Mouse (Mus musculus) hematopoietic stem cell, adult 5-6 weeks (primary cell): ENCODE measurements around the gene Usp54. TPM values are rescaled to one million over a fixed set of nuclear protein-coding genes. Genes with fewer than 3 reads are reported as not detected.
A peak's percentile ranks its signal among the peaks of the same experiment; 100 is the strongest.
"Not testable (repeated sequence)": the region's sequence is repeated elsewhere in the genome, so short reads cannot be mapped to it uniquely, and the experiment has no call there.

Experiments used
- ATAC-seq, 2 experiments: fragments of 125-278 bp in 1 of 2; replicated peaks in 1 of 2; 2 replicates each; pipeline ENCODE4 v1.8.0; 2016 to 2017; ENCODE audit warnings: inconsistent platforms in 2 of 2, mild to moderate bottlenecking in 2 of 2, moderate number of reproducible peaks in 2 of 2, low read depth in 1 of 2, moderate TSS enrichment in 1 of 2; ENCODE audit not compliant: low FRiP score in 2 of 2, poor library complexity in 2 of 2, severe bottlenecking in 2 of 2, insufficient read depth in 1 of 2, low TSS enrichment in 1 of 2
- total RNA-seq: library from RNA; stranded (forward); fragments of 172-1452, 232-1000 nt; gene quantifications from 2 replicates; pipeline ENCODE4 v1.2.3, GENCODE M21; 2017

Usp54 gene
- total RNA-seq, 1 experiment from 2014 or later, result 14.3 TPM

GRCm38 (mm10) chr14:20658902-20659301 is 18.0 kb upstream of the Usp54 start:
- ATAC-seq, result no peak

- ATAC-seq, result no peak
These were observed 17.5 kb upstream of the Usp54 start for GRCm38 (mm10) chr14:20658326-20658725.

- ATAC-seq, result no peak
These were observed 15.5 kb upstream of the Usp54 start, which contains the start of gene Myoz1 for GRCm38 (mm10) chr14:20656361-20656760. Myoz1 (minus strand) TSS chr14:20656540.

- ATAC-seq, result no peak
These were observed 14.9 kb upstream of the Usp54 start for GRCm38 (mm10) chr14:20655731-20656130.

GRCm38 (mm10) chr14:20654690-20655421 is 14.0 kb upstream of the Usp54 start:
- ATAC-seq, result peak in 1 of 2 experiments; percentile 30; a peak in 2 of 4 replicates

GRCm38 (mm10) chr14:20651722-20652256 is 10.9 kb upstream of the Usp54 start:
- ATAC-seq, result no peak

GRCm38 (mm10) chr14:20651000-20651399 is 10.1 kb upstream of the Usp54 start:
- ATAC-seq, result no peak

- no peak for ATAC-seq
These were observed 5.5 kb upstream of the Usp54 start for GRCm38 (mm10) chr14:20646381-20646780.

GRCm38 (mm10) chr14:20645547-20645946 is 4.7 kb upstream of the Usp54 start:
- no peak for ATAC-seq

GRCm38 (mm10) chr14:20641438-20641875 is 594 bp upstream of the Usp54 start:
- no peak for ATAC-seq

- ATAC-seq, result peak in 1 of 2 experiments; percentile 18; a peak in 1 of 4 replicates
These were observed 794 bp downstream of the Usp54 start for GRCm38 (mm10) chr14:20639918-20640619.

- ATAC-seq, result no peak
These were observed 2.2 kb downstream of the Usp54 start for GRCm38 (mm10) chr14:20638702-20639101.

GRCm38 (mm10) chr14:20637818-20638574 is 2.9 kb downstream of the Usp54 start:
- no peak for ATAC-seq

- not testable (repeated sequence) for ATAC-seq
These were observed 3.9 kb downstream of the Usp54 start for GRCm38 (mm10) chr14:20636968-20637367.

- no peak for ATAC-seq
These were observed 5.3 kb downstream of the Usp54 start for GRCm38 (mm10) chr14:20635546-20635945.

GRCm38 (mm10) chr14:20631253-20631652 is 9.6 kb downstream of the Usp54 start:
- no peak for ATAC-seq

- no peak for ATAC-seq
These were observed 13.9 kb downstream of the Usp54 start for GRCm38 (mm10) chr14:20626971-20627370.

GRCm38 (mm10) chr14:20626447-20626846 is 14.4 kb downstream of the Usp54 start:
- no peak for ATAC-seq
